Mouse (Mus musculus) kidney, adult 9 months (tissue): ENCODE measurements at regions not wholly inside any gene's neighbourhood (a gene's known extent, or its start where the extent isn't known, plus 50 kb on each side); places are given as distances from the start of the nearest gene placed in this dataset.

Experiments
- DNase-seq: peaks from one replicate; pipeline ENCODE4 v3.0.0; 2022

- peak; percentile 46 for DNase-seq
Measured at GRCm38 (mm10) chr13:90371415-90372150, 282.2 kb upstream of the Xrcc4 start.

GRCm38 (mm10) chr13:90370746-90371414 lies 281.5 kb upstream of the Xrcc4 start:
- no peak for DNase-seq

DNA sequence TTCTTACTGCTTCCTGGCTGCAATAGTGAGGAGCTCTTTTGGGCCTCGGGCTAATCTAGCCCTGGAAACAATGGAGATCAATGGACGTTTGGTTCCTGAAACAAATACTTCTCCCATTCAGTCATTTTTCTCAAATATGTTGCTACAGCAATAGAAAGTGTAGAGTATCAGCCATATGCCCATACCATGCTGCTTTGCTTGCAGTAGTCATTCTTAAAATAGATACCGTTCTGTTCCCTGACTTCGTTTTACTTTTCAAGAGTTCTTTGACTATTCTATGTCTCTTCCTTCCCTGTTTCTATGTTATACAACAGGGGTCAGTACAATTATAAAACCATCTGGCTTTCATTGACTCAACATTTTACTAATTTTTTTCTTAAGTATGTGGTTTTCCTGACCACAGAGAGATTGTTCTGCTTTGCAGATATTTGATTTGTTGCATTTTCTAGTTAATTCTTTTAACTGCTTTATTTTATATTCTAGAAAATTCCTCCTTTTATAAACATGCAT lies 275.2 kb upstream of the Xrcc4 start:
- no peak for DNase-seq

- peak; percentile 1 for DNase-seq
Measured at GRCm38 (mm10) chr13:90359861-90360601, 270.6 kb upstream of the Xrcc4 start.

GRCm38 (mm10) chr13:90358149-90358548 lies 268.7 kb upstream of the Xrcc4 start:
- no peak for DNase-seq

DNA sequence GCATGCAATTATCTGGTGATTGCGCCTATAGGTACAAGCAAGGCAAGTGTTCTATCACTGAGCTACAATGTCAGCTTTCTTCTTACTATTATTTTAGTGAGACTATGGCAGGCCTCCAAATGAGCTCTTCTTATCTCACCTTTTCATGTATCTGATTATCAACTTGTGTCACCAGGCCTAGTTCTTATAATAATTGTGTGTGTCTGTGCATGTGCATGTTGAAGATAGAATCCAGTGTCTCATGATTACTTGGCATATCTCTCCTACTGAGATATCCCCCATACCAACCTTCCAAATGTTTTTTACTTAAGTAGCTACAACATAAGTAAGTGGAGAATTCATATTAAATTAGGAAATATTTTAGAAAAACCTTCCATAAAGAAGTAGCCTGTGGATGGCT lies 266.2 kb upstream of the Xrcc4 start:
- DNase-seq: no peak

GRCm38 (mm10) chr13:90342823-90343222 lies 253.4 kb upstream of the Xrcc4 start:
- DNase-seq: no peak

DNA sequence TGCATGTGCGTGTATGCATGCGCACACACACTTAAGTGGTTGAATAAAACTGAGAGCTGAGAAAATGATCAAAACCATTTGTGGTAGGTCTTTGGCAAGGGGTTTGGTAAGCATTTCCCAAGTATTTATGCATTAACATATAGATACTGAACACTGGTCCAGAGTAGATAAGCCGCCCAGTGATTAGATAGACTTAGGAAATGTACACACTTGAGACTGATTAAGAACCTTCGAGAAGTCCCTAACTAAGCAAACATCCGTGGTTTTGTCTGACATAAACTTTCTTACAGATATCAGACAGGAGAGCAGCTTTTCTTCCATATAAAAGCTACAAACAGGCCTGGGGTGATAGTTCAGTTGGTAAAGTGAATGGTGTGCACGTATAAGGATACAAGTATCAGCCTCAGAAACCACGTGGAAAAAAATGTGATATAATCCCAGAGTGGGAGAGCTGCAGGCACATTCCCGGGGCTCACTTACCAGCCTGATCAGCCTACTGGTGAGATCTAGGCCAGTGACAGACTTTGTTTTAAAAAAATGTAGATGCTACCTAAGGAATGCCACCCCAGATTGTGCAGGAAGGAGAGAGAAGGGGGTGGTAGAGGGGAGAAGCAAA lies 252.3 kb upstream of the Xrcc4 start:
- DNase-seq: no peak

DNA sequence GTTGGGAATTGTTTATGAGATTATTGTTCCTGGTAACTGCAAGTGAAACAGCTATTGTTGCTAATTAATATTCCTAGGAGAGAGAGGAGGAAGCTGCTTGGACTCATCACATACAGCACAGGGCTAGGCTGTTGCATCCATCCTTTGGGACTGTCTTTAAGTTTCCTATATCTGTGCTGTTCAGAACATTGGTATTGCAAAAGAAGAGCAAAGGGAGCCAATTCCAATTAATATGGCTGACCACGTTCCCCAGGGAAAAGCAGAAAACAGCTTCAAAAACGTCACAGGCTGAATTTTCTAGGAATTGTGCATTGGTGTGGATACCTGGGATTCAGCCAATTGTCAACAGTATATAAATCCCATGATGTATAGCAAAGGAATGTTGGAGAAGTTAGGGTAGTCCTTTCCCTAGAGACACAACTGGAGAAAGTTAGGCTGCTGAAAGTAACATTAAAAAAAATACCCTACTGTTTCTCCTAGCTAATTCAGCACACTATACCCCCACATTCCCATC lies 251.3 kb upstream of the Xrcc4 start:
- no peak for DNase-seq

DNA sequence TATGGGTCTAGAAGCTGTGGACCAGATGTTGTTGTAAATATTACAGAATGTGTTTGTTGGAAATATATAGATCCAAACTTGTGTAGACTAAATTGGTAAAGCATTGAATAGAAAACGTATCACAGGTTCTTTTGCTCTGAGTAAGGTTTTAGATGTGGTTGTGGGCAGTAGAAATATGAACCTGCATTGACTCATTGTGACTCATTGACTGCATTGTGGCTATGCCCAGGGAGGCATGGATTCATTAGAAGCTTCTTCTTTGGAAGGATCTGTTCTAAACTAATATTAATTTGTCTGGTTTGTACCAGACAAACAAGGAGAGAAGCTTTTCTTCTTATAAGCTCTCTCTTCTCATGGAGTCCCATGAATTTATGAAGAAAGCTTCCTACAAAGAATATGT lies 248.2 kb upstream of the Xrcc4 start:
- DNase-seq: no peak

GRCm38 (mm10) chr13:90335741-90336037 lies 246.3 kb upstream of the Xrcc4 start:
- DNase-seq: no peak

- no peak for DNase-seq
Measured at GRCm38 (mm10) chr13:90334934-90335740, 245.7 kb upstream of the Xrcc4 start.

DNA sequence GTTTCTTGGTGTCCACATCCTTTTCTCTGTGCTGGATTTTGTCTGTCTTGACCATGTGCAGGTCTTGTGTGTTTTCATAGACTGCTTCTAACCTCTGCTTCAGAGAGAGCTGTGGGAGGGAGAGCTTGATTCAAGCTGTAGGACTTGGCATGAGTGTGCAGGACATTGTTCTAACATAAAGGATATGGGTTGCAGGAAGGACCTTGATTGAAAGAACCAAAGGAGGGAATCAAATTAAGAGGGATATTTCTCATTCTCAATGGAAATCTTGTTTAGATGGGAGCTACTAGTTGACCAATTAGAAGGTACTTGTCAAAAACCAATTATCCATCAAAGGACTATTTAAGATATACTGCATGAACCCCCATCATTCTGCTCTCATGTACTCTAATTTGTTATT lies 244.9 kb upstream of the Xrcc4 start:
- DNase-seq: no peak

DNA sequence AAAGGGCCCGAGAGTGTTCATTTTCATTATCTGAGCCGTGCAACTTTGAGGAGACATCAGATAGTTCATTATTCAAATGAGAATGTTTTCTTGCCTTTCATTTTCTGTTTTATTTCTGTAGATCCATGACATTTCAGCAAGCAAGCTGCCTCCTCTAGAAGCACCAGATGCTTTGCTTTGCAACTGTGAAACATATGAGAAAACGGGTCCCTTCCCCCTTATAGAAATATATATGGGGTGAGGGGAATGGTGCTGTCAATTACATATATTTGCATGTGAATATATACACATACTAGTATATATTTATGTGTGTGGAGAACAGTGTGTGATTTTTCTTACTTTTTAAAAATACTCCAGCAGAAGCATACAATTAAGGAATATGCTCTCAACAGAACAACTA lies 235.8 kb upstream of the Xrcc4 start:
- no peak for DNase-seq

DNA sequence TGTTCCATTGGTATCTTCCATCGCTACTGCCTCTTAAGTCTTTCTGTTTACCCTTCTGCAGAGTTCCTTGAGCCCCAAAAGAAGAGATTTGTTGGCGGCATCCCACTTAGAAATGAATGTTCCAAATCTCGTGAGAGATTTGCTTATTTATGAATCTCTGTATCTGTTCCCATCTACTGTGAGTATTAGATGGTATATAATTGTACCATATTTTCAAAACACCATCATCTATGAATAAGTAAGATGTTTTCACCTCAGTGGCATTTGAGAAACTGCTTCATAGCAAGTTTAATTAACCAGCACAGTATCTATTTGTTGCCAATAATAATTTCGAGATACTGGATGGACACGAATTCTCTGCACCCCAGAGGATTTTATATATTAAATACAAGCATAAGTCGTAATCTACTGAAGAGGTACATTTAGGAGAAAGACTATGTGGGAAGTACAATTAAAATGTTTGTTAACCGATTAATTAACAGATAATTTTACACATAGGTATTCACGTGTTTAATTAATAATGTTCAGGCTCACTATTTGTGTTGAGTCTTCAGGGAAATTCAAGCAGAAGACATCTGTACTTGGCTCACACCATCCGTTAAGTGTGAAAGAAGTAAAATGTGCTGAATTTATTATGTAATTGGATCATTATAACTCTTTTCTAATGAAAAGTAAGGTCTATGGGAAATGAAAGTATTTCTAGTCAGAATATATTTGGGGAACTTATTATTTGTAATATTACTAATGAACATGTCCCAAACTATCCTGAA lies 224.0 kb upstream of the Xrcc4 start:
- DNase-seq: no peak

- DNase-seq: no peak
Measured at GRCm38 (mm10) chr13:90310482-90310881, 221.1 kb upstream of the Xrcc4 start.

- no peak for DNase-seq
Measured at GRCm38 (mm10) chr13:90300481-90300880, 211.1 kb upstream of the Xrcc4 start.

DNA sequence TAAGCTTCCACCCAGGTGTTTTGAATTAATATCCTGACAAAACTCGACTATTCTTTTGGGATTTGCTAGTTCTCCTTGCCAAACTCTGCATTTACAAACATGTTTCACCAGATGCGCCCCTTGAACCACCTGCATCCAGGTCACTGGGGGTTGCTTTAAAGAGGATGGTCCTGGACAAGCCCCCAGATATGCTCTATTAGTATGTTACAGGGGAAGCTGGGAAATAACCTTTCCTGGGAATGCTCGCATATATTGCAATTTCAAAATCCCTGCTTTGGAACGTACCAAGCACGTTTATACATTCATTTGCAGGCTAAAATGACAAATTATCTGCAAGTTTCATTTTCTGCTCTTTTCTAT lies 205.2 kb upstream of the Xrcc4 start:
- no peak for DNase-seq

GRCm38 (mm10) chr13:90293697-90294647 lies 204.6 kb upstream of the Xrcc4 start:
- no peak for DNase-seq

- no peak for DNase-seq
Measured at GRCm38 (mm10) chr13:90292905-90293304, 203.5 kb upstream of the Xrcc4 start.
